Comparison of ENCODE assay signal across 25 mouse cellular contexts in genomic region chr3:33165186-33165585, GRCm38 (mm10). TPM values are rescaled to one million over a fixed set of nuclear protein-coding genes. Genes with fewer than 3 reads are reported as not detected.
"Had no signal": no experiment of that assay in that cellular context is flagged by ENCODE, and none has a peak within 500 bp of the region (broad histone marks: within the 10 kb centered on the region; RNA-seq: fewer than 3 reads in every experiment).

No protein-coding gene starts in this region.

- H3K36me3 ChIP-seq: heart, embryonic 13.5 days; heart, embryonic 15.5 days; hindbrain, embryonic 13.5 days; hindbrain, embryonic 15.5 days; kidney, embryonic 15.5 days; liver, embryonic 12.5 days had no signal

- H3K27ac ChIP-seq: heart, adult 2 months; heart, embryonic 13.5 days; heart, embryonic 15.5 days; hindbrain, embryonic 13.5 days; hindbrain, embryonic 15.5 days; hindbrain, postnatal 0 days; kidney, embryonic 15.5 days; kidney, postnatal 0 days; layer of hippocampus, adult 2 months; left cerebral cortex, adult 2 months; liver, embryonic 12.5 days; liver, embryonic 14.5 days had no signal

- H3K4me2 ChIP-seq: heart, embryonic 11.5 days; heart, embryonic 13.5 days; heart, embryonic 15.5 days; hindbrain, embryonic 13.5 days; hindbrain, embryonic 15.5 days; kidney, embryonic 15.5 days; liver, embryonic 12.5 days had no signal

- ATAC-seq: hindbrain, postnatal 0 days; intestine, embryonic 16.5 days; liver, embryonic 12.5 days had no signal

- H3K9ac ChIP-seq: heart, embryonic 13.5 days; heart, embryonic 15.5 days; hindbrain, embryonic 13.5 days; hindbrain, embryonic 15.5 days; kidney, embryonic 15.5 days; liver, embryonic 12.5 days; liver, embryonic 14.5 days had no signal

- DNase-seq: gastrocnemius, postnatal 14 days; gastrocnemius, postnatal 36 days; heart, adult 11 months; heart, adult 2 months; heart, postnatal 14 days; heart, postnatal 36 days; kidney, adult 11 months; kidney, adult 2 months; kidney, adult 9 months; kidney, postnatal 14 days; kidney, postnatal 36 days; liver had no signal

- H3K4me3 ChIP-seq: heart, adult 2 months; heart, embryonic 13.5 days; heart, embryonic 15.5 days; hindbrain, embryonic 13.5 days; hindbrain, embryonic 15.5 days; kidney, embryonic 15.5 days; layer of hippocampus, adult 2 months; left cerebral cortex, adult 2 months; liver, embryonic 12.5 days had no signal

- H3K9me3 ChIP-seq: heart, embryonic 13.5 days; heart, embryonic 15.5 days; hindbrain, embryonic 13.5 days; hindbrain, embryonic 15.5 days; kidney, embryonic 15.5 days; liver, embryonic 12.5 days had no signal

- H3K27me3 ChIP-seq: heart, embryonic 13.5 days; heart, embryonic 15.5 days; hindbrain, embryonic 13.5 days; hindbrain, embryonic 15.5 days; kidney, embryonic 15.5 days; liver, embryonic 12.5 days had no signal

- H3K4me1 ChIP-seq: heart, embryonic 13.5 days; heart, embryonic 15.5 days; hindbrain, embryonic 13.5 days; hindbrain, embryonic 15.5 days; kidney, embryonic 15.5 days; liver, embryonic 12.5 days had no signal

RNA-seq across cellular contexts. Expression of gene Pex5l, which starts 22.1 kb away (rescaled TPM):
- polyA plus RNA-seq: heart, embryonic 13.5 days; heart, embryonic 15.5 days; liver, embryonic 12.5 days had no signal
